Mouse (Mus musculus) ES-E14 (cell line): ENCODE results near the gene Alk.

Experiments
- CHD2 ChIP-seq: IDR thresholded peaks from 2 replicates; pipeline ENCODE4 v1.6.1; 2014; ENCODE audit warnings: mild to moderate bottlenecking, low read depth, low read length, inconsistent platforms
- MAFK ChIP-seq: IDR thresholded peaks from 2 replicates; pipeline ENCODE4 v1.6.1; 2014; ENCODE audit warnings: mild to moderate bottlenecking, low read depth, low read length, inconsistent platforms; ENCODE audit not compliant: insufficient read depth
- ZNF384 ChIP-seq: IDR thresholded peaks from 2 replicates; pipeline ENCODE4 v1.6.1; 2012; ENCODE audit warnings: low read depth, low read length, inconsistent platforms

GRCm38 (mm10) chr17:71986998-71987397, 617.4 kb downstream of the Alk start:
- no peak for TF ChIP-seq MAFK
- TF ChIP-seq CHD2 = no peak
- TF ChIP-seq ZNF384 = no peak
